In genomic region chr9:106038865-106039264, GRCm38 (mm10) we compare ENCODE assay signal across 9 mouse cellular contexts. TPM values are rescaled to one million over a fixed set of nuclear protein-coding genes. Genes with fewer than 3 reads are reported as not detected.
A peak's percentile ranks its signal among the peaks of the same experiment; 100 is the strongest.
DNase-seq lines count a peak whose midpoint lies in the region; ATAC-seq and TF ChIP-seq lines count a peak whose summit lies in the region.
"Had no signal": no experiment of that assay in that cellular context is flagged by ENCODE, and none has a peak within 500 bp of the region (broad histone marks: within the 10 kb centered on the region; RNA-seq: fewer than 3 reads in every experiment).

No protein-coding gene starts in this region.

- no peaks in the 10 kb centered on the region for H3K4me1 ChIP-seq in forebrain, embryonic 15.5 days
- no peaks in the 10 kb centered on the region for H3K4me1 ChIP-seq in lung, embryonic 14.5 days (ENCODE audit: insufficient read depth)
- H3K4me1 ChIP-seq: liver, embryonic 15.5 days had no signal

- intact Hi-C loops in gastrocnemius, adult 2 months (cut with DNase I), result loop anchor here (5.0 kb wide), 1 partner anchor 347 kb away; no protein-coding TSS in a partner anchor
- intact Hi-C loops in gastrocnemius, postnatal 36 days (cut with DNase I), result loop anchor here (5.0 kb wide), 1 partner anchor 347 kb away; no protein-coding TSS in a partner anchor

- no peak overlapping the region for H3K9ac ChIP-seq in forebrain, embryonic 15.5 days (replicated peaks)
- no peak overlapping the region for H3K9ac ChIP-seq in lung, embryonic 14.5 days
- H3K9ac ChIP-seq: liver, embryonic 15.5 days had no signal

- DNase-seq in gastrocnemius, adult 2 months, result no peak
- DNase-seq in gastrocnemius, postnatal 36 days, result no peak
- DNase-seq in B cell, adult 2 months, result peak; percentile 43 to 49
- peak; percentile 88 for DNase-seq in brain, adult 2 months (ENCODE audit: low read depth, low spot score)
- peak; percentile 93 for DNase-seq in layer of hippocampus, adult 11-12 months (ENCODE audit: low spot score)
- peak; percentile 93 for DNase-seq in lung, embryonic 14.5 days
- DNase-seq in skeletal muscle tissue, adult 2 months (ENCODE audit: low read depth, low spot score), result peak; percentile 20

- no peaks in the 10 kb centered on the region for H3K9me3 ChIP-seq in forebrain, embryonic 15.5 days
- no peaks in the 10 kb centered on the region for H3K9me3 ChIP-seq in lung, embryonic 14.5 days (ENCODE audit: low read depth, low read length)
- H3K9me3 ChIP-seq: liver, embryonic 15.5 days had no signal

- 8% methylated on average over 4 of the region's 4 CpGs for WGBS in forebrain, embryonic 15.5 days
- WGBS in lung, embryonic 14.5 days, result 7% methylated on average over 4 of the region's 4 CpGs

- no peak overlapping the region for H3K4me2 ChIP-seq in forebrain, embryonic 15.5 days (replicated peaks)
- H3K4me2 ChIP-seq in lung, embryonic 14.5 days, result no peak overlapping the region
- H3K4me2 ChIP-seq: liver, embryonic 15.5 days had no signal

- no peaks in the 10 kb centered on the region for H3K27me3 ChIP-seq in forebrain, embryonic 15.5 days
- no peaks in the 10 kb centered on the region for H3K27me3 ChIP-seq in lung, embryonic 14.5 days (ENCODE audit: insufficient read depth, low read length)
- H3K27me3 ChIP-seq: liver, embryonic 15.5 days had no signal

- peak; percentile 51; the same call in 1 of the 2 replicates for ATAC-seq in forebrain, embryonic 15.5 days (replicated peaks)
- no peak for ATAC-seq in lung, embryonic 14.5 days (ENCODE audit: insufficient read depth)

- no peak overlapping the region for H3K4me3 ChIP-seq in gastrocnemius, adult 2 months
- H3K4me3 ChIP-seq in forebrain, embryonic 15.5 days, result no peak overlapping the region
- H3K4me3 ChIP-seq in lung, embryonic 14.5 days (ENCODE audit: low read depth, low read length), result no peak overlapping the region
- H3K4me3 ChIP-seq: liver, embryonic 15.5 days had no signal

- H3K36me3 ChIP-seq in forebrain, embryonic 15.5 days, result no peaks in the 10 kb centered on the region
- no peaks in the 10 kb centered on the region for H3K36me3 ChIP-seq in lung, embryonic 14.5 days (ENCODE audit: insufficient read depth)
- H3K36me3 ChIP-seq: liver, embryonic 15.5 days had no signal

- peak; percentile 78 for TF ChIP-seq CTCF in gastrocnemius, adult 2 months (IDR thresholded peaks at IDR 0.05)
- TF ChIP-seq CTCF in lung, embryonic 14.5 days (IDR thresholded peaks at IDR 0.05; ENCODE audit: low read depth), result peak; percentile 73

- no peak overlapping the region for H3K27ac ChIP-seq in gastrocnemius, adult 2 months
- H3K27ac ChIP-seq in forebrain, embryonic 15.5 days (replicated peaks), result no peak overlapping the region
- no peak overlapping the region; the same call in 1 of the 2 replicates for H3K27ac ChIP-seq in lung, embryonic 14.5 days (ENCODE audit: low read depth)
- H3K27ac ChIP-seq: liver, embryonic 15.5 days had no signal

RNA-seq across cellular contexts. Expression of gene Col6a4, which starts 57.7 kb away (rescaled TPM):
- not detected for total RNA-seq in gastrocnemius, adult 2 months (2021)
- not detected for total RNA-seq in gastrocnemius, postnatal 36 days (2021)
- 0.53 and 0.86 TPM in 2 replicates for polyA plus RNA-seq in forebrain, embryonic 15.5 days (2015; fragmentation: Nextera tagmentation; extraction: Ambion mirVana)
- 0.95 and 1.0 TPM in 2 replicates for polyA plus RNA-seq in lung, embryonic 14.5 days (2014; fragmentation: Nextera tagmentation; extraction: Ambion mirVana)
- polyA plus RNA-seq: liver, embryonic 15.5 days had no signal

Comparison
In these comparisons a context has a peak if more than half of its experiments do, and no peak if none do; other contexts are left out.
1. DNase-seq: peak in B cell, adult 2 months (2 of 2), brain, adult 2 months (single experiment), layer of hippocampus, adult 11-12 months (single experiment), lung, embryonic 14.5 days (single experiment) and skeletal muscle tissue, adult 2 months (single experiment); none in gastrocnemius, adult 2 months (single experiment) and gastrocnemius, postnatal 36 days (0 of 2).